Mouse (Mus musculus) kidney, embryonic 14.5 days (tissue): ENCODE measurements around the gene Spin1. TPM values are rescaled to one million over a fixed set of nuclear protein-coding genes. Genes with fewer than 3 reads are reported as not detected.
A peak's percentile ranks its signal among the peaks of the same experiment; 100 is the strongest.

Experiments
- ATAC-seq: fragments of 200-750 bp; cut with Nextera tagmentation; 2 replicates; pipeline ENCODE4 v1.8.0; 2017; ENCODE audit warnings: moderate number of reproducible peaks, mild to moderate bottlenecking, moderate TSS enrichment, moderate library complexity; ENCODE audit not compliant: low FRiP score, low TSS enrichment
- H3K27ac ChIP-seq: fragments of 300-500 bp; sonication (generic); 2 replicates; pipeline ENCODE4 v1.5.1; 2014; ENCODE audit warnings: low read depth, mild to moderate bottlenecking, low read length, moderate library complexity, mixed read lengths
- H3K27me3 ChIP-seq: fragments of 300-500 bp; sonication (generic); 2 replicates; pipeline ENCODE4 v1.6.1; 2014; ENCODE audit warnings: mild to moderate bottlenecking, low read length; ENCODE audit not compliant: control insufficient read depth, insufficient read depth
- H3K36me3 ChIP-seq: fragments of 300-500 bp; sonication (generic); 2 replicates; pipeline ENCODE4 v1.6.1; 2014; ENCODE audit warnings: low read length, mixed read lengths; ENCODE audit not compliant: control insufficient read depth, insufficient read depth
- H3K4me1 ChIP-seq: fragments of 300-500 bp; sonication (generic); 2 replicates; pipeline ENCODE4 v1.6.1; 2014; ENCODE audit warnings: low read length, mixed read lengths; ENCODE audit not compliant: control insufficient read depth, insufficient read depth
- H3K4me2 ChIP-seq: fragments of 300-500 bp; sonication (generic); replicated peaks from 2 replicates; pipeline ENCODE4 v1.6.1; 2014; ENCODE audit warnings: low read depth, mild to moderate bottlenecking, low read length
- H3K4me3 ChIP-seq: fragments of 300-500 bp; sonication (generic); 2 replicates; pipeline ENCODE4 v1.5.1; 2014; ENCODE audit warnings: mild to moderate bottlenecking, low read length
- H3K9ac ChIP-seq: fragments of 300-500 bp; sonication (generic); 2 replicates; pipeline ENCODE4 v1.6.1; 2014; ENCODE audit warnings: low read depth, mild to moderate bottlenecking, low read length, moderate library complexity
- H3K9me3 ChIP-seq: fragments of 300-500 bp; sonication (generic); 2 replicates; pipeline ENCODE4 v1.6.1; 2016; ENCODE audit warnings: low read length; ENCODE audit not compliant: control insufficient read depth
- WGBS: fragments of 180-500 bp; shearing (Covaris S2); extraction: QIAGEN DNeasy Blood & Tissue Kit; methylation state at CpG from one replicate; pipeline ENCODE4 v1.1.7; 2014; 5-methylcytosine and 5-hydroxymethylcytosine counted together
- polyA plus RNA-seq: library from polyadenylated mRNA; unstranded; fragments of >200 nt; fragmentation: Nextera tagmentation; extraction: Ambion mirVana; gene quantifications from 2 replicates; pipeline ENCODE4 v1.2.1, GENCODE M21; 2014

Spin1 gene
- polyA plus RNA-seq, 1 experiment from 2014 or later, result 107 TPM

DNA sequence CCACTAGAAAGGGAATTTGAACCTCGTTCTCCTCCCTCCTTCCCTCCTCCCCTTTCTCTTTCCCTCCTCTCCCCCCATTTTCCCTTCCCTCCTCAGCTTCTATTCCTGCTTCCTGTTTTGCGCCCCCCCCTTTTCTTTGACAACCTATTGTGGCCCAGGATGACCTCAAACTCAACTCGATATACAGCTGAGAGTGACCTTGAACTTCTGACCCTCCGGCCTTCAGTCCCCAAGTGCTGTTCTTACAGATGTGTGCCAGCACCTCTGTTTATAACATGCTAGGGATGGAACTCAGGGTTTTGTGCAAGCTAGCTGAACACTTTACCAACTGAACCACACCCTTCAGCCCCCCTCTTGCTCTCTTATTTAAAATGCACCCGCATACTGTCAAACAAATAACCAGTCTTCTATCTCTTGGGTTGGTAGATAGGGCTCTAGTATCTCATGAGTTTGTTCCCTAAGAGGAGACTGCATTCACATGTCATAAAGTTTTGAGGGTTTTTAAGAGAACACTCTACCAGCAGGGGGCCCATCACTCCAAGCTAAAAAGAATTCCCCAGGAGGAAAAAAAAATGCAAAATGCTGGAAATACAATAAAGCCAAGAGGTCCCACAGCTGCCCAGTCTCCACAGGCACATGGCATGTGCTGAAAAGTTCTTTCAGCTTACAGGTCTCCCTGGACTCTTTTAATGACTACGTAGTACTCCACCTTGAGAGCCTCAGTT is 90.9 kb downstream of the Spin1 start:
- no peaks in the 10 kb centered on the region for H3K27me3 ChIP-seq
- H3K4me1 ChIP-seq, result no peaks in the 10 kb centered on the region
- H3K4me3 ChIP-seq, result no peak overlapping the region
- H3K9me3 ChIP-seq, result no peaks in the 10 kb centered on the region
- H3K27ac ChIP-seq, result no peak overlapping the region
- no peak overlapping the region for H3K9ac ChIP-seq
- 59% methylated on average over 6 of the region's 6 CpGs for WGBS
- ATAC-seq, result no peak
- H3K4me2 ChIP-seq, result no peak overlapping the region
- no peaks in the 10 kb centered on the region for H3K36me3 ChIP-seq

DNA sequence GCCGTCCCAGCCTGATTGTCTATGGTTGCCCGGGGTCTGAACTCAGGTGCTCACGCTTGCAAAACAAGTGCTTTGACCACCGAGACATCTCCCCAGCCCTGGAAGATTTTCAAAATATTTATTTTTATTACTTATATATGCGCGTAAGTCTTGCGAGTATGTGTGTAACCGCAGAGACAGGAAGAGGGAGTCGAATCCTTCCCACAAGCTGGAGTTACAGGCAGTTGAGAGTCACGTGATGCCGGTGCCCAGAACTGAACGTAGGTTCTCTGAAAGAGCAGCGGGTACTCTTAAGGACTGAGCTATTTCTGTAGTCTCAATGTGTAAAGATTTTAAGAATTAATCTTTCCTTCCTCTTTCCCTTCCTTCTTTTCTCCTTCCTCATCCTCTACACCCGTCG is 93.2 kb downstream of the Spin1 start:
- no peak overlapping the region for H3K4me3 ChIP-seq
- H3K27me3 ChIP-seq, result no peaks in the 10 kb centered on the region
- no peak overlapping the region for H3K27ac ChIP-seq
- H3K36me3 ChIP-seq, result no peaks in the 10 kb centered on the region
- H3K9ac ChIP-seq, result no peak overlapping the region
- ATAC-seq, result no peak
- WGBS, result 85% methylated on average over 15 of the region's 15 CpGs
- H3K4me2 ChIP-seq, result no peak overlapping the region
- H3K9me3 ChIP-seq, result no peaks in the 10 kb centered on the region
- peaks cover 6% of the 10 kb centered on the region; the same call in 1 of the 2 replicates for H3K4me1 ChIP-seq

DNA sequence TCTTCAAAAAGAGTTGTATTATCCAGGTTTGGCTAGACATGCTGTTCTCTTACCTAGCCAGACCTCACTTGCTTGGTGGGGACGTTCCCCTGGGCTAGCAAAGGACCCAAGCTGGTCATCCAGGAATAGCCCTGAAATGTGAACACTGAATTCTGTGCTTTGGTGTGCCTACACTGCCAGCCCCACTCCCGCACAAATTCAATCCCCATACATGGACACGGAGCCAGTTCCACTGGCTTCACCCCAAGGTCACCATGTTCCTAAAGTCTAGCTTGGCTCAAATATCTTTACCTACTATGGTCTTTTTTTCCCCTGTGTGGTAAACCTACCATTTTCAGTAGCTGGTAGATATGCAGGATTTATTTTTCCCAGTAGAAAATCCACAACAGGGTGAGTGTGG is 97.0 kb downstream of the Spin1 start:
- peaks cover 6% of the 10 kb centered on the region; the same call in 1 of the 2 replicates for H3K4me1 ChIP-seq
- WGBS, result 43% methylated on average over 3 of the region's 3 CpGs
- ATAC-seq, result 0 out of 2 replicates have a peak, but pooled peaks have one; percentile 17
- H3K4me2 ChIP-seq, result no peak overlapping the region
- peak overlapping the region; percentile 62; the same call in 1 of the 2 replicates for H3K27ac ChIP-seq
- H3K36me3 ChIP-seq, result no peaks in the 10 kb centered on the region
- peaks cover 8% of the 10 kb centered on the region; the same call in 1 of the 2 replicates for H3K9me3 ChIP-seq
- no peak overlapping the region for H3K4me3 ChIP-seq
- H3K27me3 ChIP-seq, result peaks cover 4% of the 10 kb centered on the region; the same call in 1 of the 2 replicates
- no peak overlapping the region for H3K9ac ChIP-seq

DNA sequence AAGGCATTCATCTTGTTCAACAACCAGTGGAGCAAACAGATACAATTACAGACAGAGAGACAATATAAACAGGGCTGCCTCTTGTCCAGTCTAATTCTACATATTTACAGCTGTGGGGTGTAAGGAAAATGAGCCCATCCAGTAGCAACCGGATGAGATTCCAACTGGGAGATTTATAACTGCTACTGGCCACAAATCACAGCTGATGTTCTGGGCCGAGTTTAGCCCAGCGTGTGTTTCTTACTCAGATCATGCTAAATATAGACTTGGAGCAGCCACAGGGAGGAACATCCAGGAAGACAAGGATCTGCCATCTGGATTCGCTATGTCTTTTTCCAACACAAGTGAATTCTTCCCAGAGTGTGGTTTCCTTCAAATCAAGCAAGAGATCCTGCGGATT is 97.5 kb downstream of the Spin1 start:
- H3K27ac ChIP-seq, result peak overlapping the region; percentile 62; the same call in 1 of the 2 replicates
- peaks cover 4% of the 10 kb centered on the region; the same call in 1 of the 2 replicates for H3K27me3 ChIP-seq
- no peak overlapping the region for H3K4me2 ChIP-seq
- H3K9me3 ChIP-seq, result peaks cover 8% of the 10 kb centered on the region; the same call in 1 of the 2 replicates
- peaks cover 6% of the 10 kb centered on the region; the same call in 1 of the 2 replicates for H3K4me1 ChIP-seq
- no peak overlapping the region for H3K9ac ChIP-seq
- no peaks in the 10 kb centered on the region for H3K36me3 ChIP-seq
- no peak overlapping the region for H3K4me3 ChIP-seq
- ATAC-seq, result peak; percentile 84
- WGBS, result 26% methylated on average over 5 of the region's 5 CpGs

Other genes starting within 250 kb of the Spin1 start
- gene Nxnl2, start 70.1 kb downstream of the Spin1 start, polyA plus RNA-seq, result 1.0 and 1.1 TPM in 2 replicates